Mouse (Mus musculus) forebrain, embryonic 10.5 days (tissue): ENCODE measurements around the gene Fkbp10. TPM values are rescaled to one million over a fixed set of nuclear protein-coding genes. Genes with fewer than 3 reads are reported as not detected.

Experiments used
- DNase-seq: peaks from one replicate; pipeline ENCODE4 v3.0.0-alpha.2; 2017; ENCODE audit warnings: low spot score; ENCODE audit errors: extremely low spot score
- H3K27ac ChIP-seq: fragments of 300-500 bp; sonication (generic); 2 replicates; pipeline ENCODE4 v1.5.1; 2016; ENCODE audit warnings: mild to moderate bottlenecking
- H3K27me3 ChIP-seq: fragments of 300-500 bp; sonication (generic); 2 replicates; pipeline ENCODE4 v1.6.1; 2016; ENCODE audit warnings: mild to moderate bottlenecking; ENCODE audit not compliant: poor library complexity, severe bottlenecking
- H3K36me3 ChIP-seq: fragments of 300-500 bp; sonication (generic); replicated peaks from 2 replicates; pipeline ENCODE4 v1.6.1; 2016; ENCODE audit warnings: mild to moderate bottlenecking, moderate library complexity
- H3K4me1 ChIP-seq: fragments of 300-500 bp; sonication (generic); 2 replicates; pipeline ENCODE4 v1.6.1; 2016
- H3K4me3 ChIP-seq: fragments of 300-500 bp; sonication (generic); 2 replicates; pipeline ENCODE4 v1.5.1; 2016; ENCODE audit warnings: mild to moderate bottlenecking, moderate library complexity
- H3K9me3 ChIP-seq: fragments of 300-500 bp; sonication (generic); 2 replicates; pipeline ENCODE4 v1.6.1; 2016; ENCODE audit warnings: mild to moderate bottlenecking, moderate library complexity
- WGBS: fragments of 180-500 bp; shearing (Covaris S2); methylation state at CpG from one replicate; pipeline ENCODE4 v1.1.7; 2016; 5-methylcytosine and 5-hydroxymethylcytosine counted together
- polyA plus RNA-seq: library from polyadenylated mRNA; unstranded; fragments of >200 nt; fragmentation: Nextera tagmentation; extraction: Ambion mirVana; gene quantifications from 2 replicates; pipeline ENCODE4 v1.2.1, GENCODE M21; 2016

Gene Fkbp10
- polyA plus RNA-seq, 1 experiment from 2014 or later = 37.6 TPM

- Histone ChIP-seq H3K27ac (no peak overlapping the region), H3K36me3 (peaks cover 22% of the 10 kb centered on the region), H3K4me3 (no peak overlapping the region), H3K27me3 (peaks cover 3% of the 10 kb centered on the region; the same call in 1 of the 2 replicates), H3K9me3 (no peaks in the 10 kb centered on the region), H3K4me1 (peaks cover 20% of the 10 kb centered on the region)
- DNase-seq = no peak
- WGBS = 83% methylated on average over 8 of the region's 8 CpGs
Measured at GRCm38 (mm10) chr11:100406273-100406672, 9.2 kb upstream of the Fkbp10 start.

GRCm38 (mm10) chr11:100406995-100407705 lies 8.3 kb upstream of the Fkbp10 start:
- H3K36me3 ChIP-seq = peaks cover 22% of the 10 kb centered on the region
- 0 out of 2 replicates have a peak, but pooled peaks cover under 1% of the 10 kb centered on the region for H3K27me3 ChIP-seq
- peaks cover 22% of the 10 kb centered on the region for H3K4me1 ChIP-seq
- no peak overlapping the region for H3K4me3 ChIP-seq
- WGBS = 86% methylated on average over 5 of the region's 5 CpGs
- no peak overlapping the region for H3K27ac ChIP-seq
- DNase-seq = no peak
- H3K9me3 ChIP-seq = no peaks in the 10 kb centered on the region

GRCm38 (mm10) chr11:100408076-100408834 lies 7.2 kb upstream of the Fkbp10 start:
- peak; percentile 47 for DNase-seq
- Histone ChIP-seq H3K9me3 (no peaks in the 10 kb centered on the region), H3K4me1 (peaks cover 24% of the 10 kb centered on the region), H3K4me3 (no peak overlapping the region), H3K36me3 (peaks cover 22% of the 10 kb centered on the region), H3K27ac (no peak overlapping the region), H3K27me3 (peaks cover 12% of the 10 kb centered on the region)
- WGBS = 48% methylated on average over 10 of the region's 10 CpGs

GRCm38 (mm10) chr11:100408835-100409462 lies 6.5 kb upstream of the Fkbp10 start:
- WGBS = 91% methylated on average over 12 of the region's 12 CpGs
- Histone ChIP-seq H3K27me3 (peaks cover 19% of the 10 kb centered on the region), H3K36me3 (peaks cover 22% of the 10 kb centered on the region), H3K9me3 (no peaks in the 10 kb centered on the region), H3K4me1 (peaks cover 31% of the 10 kb centered on the region), H3K4me3 (no peak overlapping the region), H3K27ac (no peak overlapping the region)
- DNase-seq = no peak

- WGBS = 90% methylated on average over 3 of the region's 3 CpGs
- Histone ChIP-seq H3K27me3 (peaks cover 25% of the 10 kb centered on the region), H3K4me3 (no peak overlapping the region), H3K9me3 (no peaks in the 10 kb centered on the region), H3K27ac (no peak overlapping the region), H3K4me1 (peaks cover 39% of the 10 kb centered on the region), H3K36me3 (peaks cover 22% of the 10 kb centered on the region)
- DNase-seq = no peak
Measured at GRCm38 (mm10) chr11:100409686-100410085, 5.8 kb upstream of the Fkbp10 start.

- Histone ChIP-seq H3K27me3 (peaks cover 45% of the 10 kb centered on the region), H3K9me3 (no peaks in the 10 kb centered on the region), H3K4me3 (no peak overlapping the region), H3K27ac (no peak overlapping the region), H3K36me3 (peaks cover 22% of the 10 kb centered on the region), H3K4me1 (peaks cover 58% of the 10 kb centered on the region)
- WGBS = 87% methylated on average over 11 of the region's 11 CpGs
- no peak for DNase-seq
Measured at GRCm38 (mm10) chr11:100411736-100412135, 3.8 kb upstream of the Fkbp10 start.

- H3K27me3 ChIP-seq = peaks cover 51% of the 10 kb centered on the region
- H3K4me3 ChIP-seq = peak overlapping the region; percentile 74
- DNase-seq = no peak
- H3K9me3 ChIP-seq = no peaks in the 10 kb centered on the region
- peaks cover 17% of the 10 kb centered on the region for H3K36me3 ChIP-seq
- 81% methylated on average over 11 of the region's 11 CpGs for WGBS
- peak overlapping the region; percentile 91 for H3K27ac ChIP-seq
- H3K4me1 ChIP-seq = peaks cover 51% of the 10 kb centered on the region
Measured at GRCm38 (mm10) chr11:100413541-100413940, 2.0 kb upstream of the Fkbp10 start.

- peak; percentile 86 for DNase-seq
- 1% methylated on average over 93 of the region's 93 CpGs for WGBS
Measured at GRCm38 (mm10) chr11:100414021-100414913, 1.2 kb upstream of the Fkbp10 start, which contains the start of gene P3h4. P3h4 (minus strand) TSS chr11:100414836.

GRCm38 (mm10) chr11:100421537-100421936 lies 6.0 kb downstream of the Fkbp10 start:
- Histone ChIP-seq H3K27me3 (peaks cover 8% of the 10 kb centered on the region), H3K4me1 (peaks cover 19% of the 10 kb centered on the region), H3K27ac (no peak overlapping the region), H3K4me3 (no peak overlapping the region), H3K9me3 (no peaks in the 10 kb centered on the region), H3K36me3 (peaks cover 53% of the 10 kb centered on the region)
- no peak for DNase-seq
- 70% methylated on average over 8 of the region's 8 CpGs for WGBS

More at GRCm38 (mm10) chr11:100414021-100414913, 1.2 kb upstream of the Fkbp10 start, which contains the start of gene P3h4:
- Histone ChIP-seq H3K9me3 (no peaks in the 10 kb centered on the region), H3K27me3 (peaks cover 51% of the 10 kb centered on the region), H3K27ac (peak within 1 kb of the TSS; percentile 91), H3K4me1 (peaks cover 51% of the 10 kb centered on the region), H3K36me3 (peaks cover 10% of the 10 kb centered on the region), H3K4me3 (peak within 1 kb of the TSS; percentile 74)

- 89% methylated on average over 7 of the region's 7 CpGs for WGBS
- Histone ChIP-seq H3K4me1 (peaks cover 18% of the 10 kb centered on the region; the same call in 1 of the 2 replicates), H3K36me3 (peaks cover 58% of the 10 kb centered on the region), H3K9me3 (no peaks in the 10 kb centered on the region), H3K4me3 (no peak overlapping the region), H3K27me3 (no peaks in the 10 kb centered on the region), H3K27ac (no peak overlapping the region)
- no peak for DNase-seq
Measured at GRCm38 (mm10) chr11:100423836-100424235, 8.3 kb downstream of the Fkbp10 start.

GRCm38 (mm10) chr11:100425851-100426250 lies 10.4 kb downstream of the Fkbp10 start:
- Histone ChIP-seq H3K36me3 (peaks cover 69% of the 10 kb centered on the region), H3K9me3 (no peaks in the 10 kb centered on the region), H3K27me3 (no peaks in the 10 kb centered on the region), H3K27ac (no peak overlapping the region), H3K4me3 (no peak overlapping the region), H3K4me1 (peaks cover 18% of the 10 kb centered on the region; the same call in 1 of the 2 replicates)
- DNase-seq = peak; percentile 42
- WGBS = 41% methylated on average over 7 of the region's 7 CpGs

GRCm38 (mm10) chr11:100426820-100427219 lies 11.3 kb downstream of the Fkbp10 start:
- peaks cover 71% of the 10 kb centered on the region for H3K36me3 ChIP-seq
- no peak for DNase-seq
- 88% methylated on average over 3 of the region's 3 CpGs for WGBS

More at GRCm38 (mm10) chr11:100426820-100427219, 11.3 kb downstream of the Fkbp10 start:
- Histone ChIP-seq H3K27ac (no peak overlapping the region), H3K4me3 (no peak overlapping the region), H3K4me1 (peaks cover 10% of the 10 kb centered on the region; the same call in 1 of the 2 replicates), H3K27me3 (no peaks in the 10 kb centered on the region), H3K9me3 (no peaks in the 10 kb centered on the region)
